Mouse (Mus musculus): Measurements from ENCODE around the gene Cdc37.

Cdc37 gene

GRCm38 (mm10) chr9:21149654-21150419, at the start of gene Cdc37:
Gene Cdc37, minus strand, starts transcription at chr9:21149982.
- 2% methylated on average over 56 of the region's 56 CpGs for WGBS

- WGBS: 81% methylated on average over 3 of the region's 3 CpGs
Observed at GRCm38 (mm10) chr9:21198960-21199359, 49.2 kb upstream of the Cdc37 start.

DNA sequence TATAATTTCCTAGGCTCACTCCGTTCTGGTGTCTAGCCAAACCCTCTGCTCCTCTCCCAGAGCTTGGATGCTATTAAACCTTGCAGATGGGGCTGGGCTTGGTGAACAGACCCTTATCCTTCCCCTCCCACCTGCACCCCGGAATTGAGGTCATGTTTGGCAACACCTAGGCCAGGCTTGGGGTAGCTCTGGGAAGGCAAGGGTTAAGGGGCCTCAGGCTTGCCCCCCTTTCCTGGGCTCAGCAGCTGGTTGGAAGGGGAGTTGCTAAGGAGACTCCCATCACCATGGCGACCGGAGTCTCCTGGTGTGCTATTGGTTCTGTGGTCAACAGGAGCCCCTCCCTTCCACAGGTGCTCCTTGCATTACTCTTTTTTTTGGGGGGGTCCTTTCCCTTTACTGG, 48.2 kb upstream of the Cdc37 start:
- 10% methylated on average over 4 of the region's 4 CpGs for WGBS

- WGBS: 18% methylated on average over 19 of the region's 19 CpGs
Observed at GRCm38 (mm10) chr9:21196521-21197433, 47.0 kb upstream of the Cdc37 start.

GRCm38 (mm10) chr9:21195736-21196505, 46.1 kb upstream of the Cdc37 start:
- WGBS: 30% methylated on average over 7 of the region's 7 CpGs

DNA sequence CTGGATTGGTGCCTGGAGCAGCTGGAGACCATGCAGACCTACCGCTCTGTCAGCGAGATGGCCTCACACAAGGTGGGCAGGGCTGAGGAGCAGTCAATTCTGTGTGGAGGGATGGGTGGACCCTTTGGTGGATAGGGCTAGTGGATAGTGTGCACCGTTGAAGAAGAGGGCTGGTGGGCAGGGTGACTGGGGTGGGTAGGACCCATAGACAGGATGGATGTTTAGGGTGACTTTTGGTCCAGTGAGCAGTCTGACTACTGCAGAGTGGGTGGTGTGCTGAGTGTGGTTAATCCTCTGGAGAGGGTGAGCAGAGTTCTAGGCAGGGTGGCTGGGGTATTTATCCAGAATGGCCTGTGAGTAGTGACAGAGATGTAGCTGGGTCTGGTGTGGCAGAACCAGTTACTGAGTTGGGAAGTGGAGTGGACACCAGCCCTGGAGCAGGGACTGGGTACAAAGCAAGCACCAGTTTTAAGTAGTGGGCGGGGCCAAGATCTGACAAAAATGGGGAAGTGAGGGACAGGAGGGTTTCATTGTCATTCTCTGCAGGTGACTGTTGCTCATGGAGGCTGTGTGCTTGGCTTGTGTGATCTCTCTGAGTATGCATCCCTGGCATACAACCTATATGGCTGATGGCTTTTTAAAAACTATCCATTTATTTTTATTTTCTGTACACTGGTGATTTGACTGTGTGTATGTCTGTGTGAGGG, 45.2 kb upstream of the Cdc37 start:
- WGBS: 84% methylated on average over 4 of the region's 4 CpGs

DNA sequence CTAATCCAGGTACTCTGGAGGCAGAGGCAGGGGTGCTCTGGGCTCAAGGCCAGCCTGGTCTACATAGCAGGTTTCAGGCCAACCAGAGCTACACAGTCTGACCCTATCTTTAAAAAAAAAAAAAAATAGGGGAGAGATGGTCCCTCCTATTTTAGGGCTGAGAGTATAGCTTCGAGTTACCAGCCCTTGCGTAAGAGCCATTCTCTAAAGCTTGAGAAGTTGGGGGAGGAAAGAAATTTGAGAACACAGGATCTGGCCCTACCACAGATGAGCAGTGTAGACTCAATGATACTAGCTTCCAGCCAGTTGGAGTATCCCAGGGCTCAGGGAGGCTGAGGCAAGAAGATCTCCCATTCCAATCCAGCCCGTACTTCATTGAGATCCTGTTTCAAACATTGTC, 44.0 kb upstream of the Cdc37 start:
- 90% methylated on average over 3 of the region's 3 CpGs for WGBS

- WGBS: 76% methylated on average over 3 of the region's 3 CpGs
Observed at GRCm38 (mm10) chr9:21190670-21191069, 40.9 kb upstream of the Cdc37 start.

GRCm38 (mm10) chr9:21189905-21190304, 40.1 kb upstream of the Cdc37 start:
- WGBS: 44% methylated on average over 7 of the region's 7 CpGs

- 94% methylated on average over 5 of the region's 5 CpGs for WGBS
Observed at GRCm38 (mm10) chr9:21185436-21185835, 35.7 kb upstream of the Cdc37 start.

- 34% methylated on average over 2 of the region's 2 CpGs for WGBS
Observed at GRCm38 (mm10) chr9:21184733-21185132, 35.0 kb upstream of the Cdc37 start.

- WGBS: 17% methylated on average over 31 of the region's 34 CpGs
Observed at GRCm38 (mm10) chr9:21183905-21184413, 34.2 kb upstream of the Cdc37 start.

- WGBS: 81% methylated on average over 6 of the region's 6 CpGs
Observed at GRCm38 (mm10) chr9:21183421-21183820, 33.6 kb upstream of the Cdc37 start.

GRCm38 (mm10) chr9:21181421-21182220, 31.8 kb upstream of the Cdc37 start:
- WGBS: 28% methylated on average over 48 of the region's 48 CpGs

DNA sequence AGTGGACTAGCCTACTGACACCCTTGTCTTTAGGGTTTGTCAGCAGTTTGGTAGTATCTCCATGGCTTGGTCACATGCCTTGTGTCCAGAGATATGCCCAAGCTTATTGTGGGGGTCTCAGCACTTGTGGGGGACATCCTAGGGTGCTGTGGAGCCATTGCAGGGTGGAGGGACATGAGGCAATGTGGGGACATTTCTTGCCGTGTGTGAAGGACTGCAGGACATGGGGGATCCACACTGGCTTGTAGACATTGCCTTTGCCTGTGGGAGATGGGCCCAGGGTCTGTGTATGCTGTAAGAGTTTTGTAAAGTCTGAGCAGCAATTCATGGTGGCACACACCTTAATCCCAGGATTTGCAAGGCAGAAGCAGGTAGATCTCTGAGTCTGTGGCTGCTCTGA, 31.1 kb upstream of the Cdc37 start:
- 83% methylated on average over 1 of the region's 1 CpGs for WGBS

- 77% methylated on average over 4 of the region's 4 CpGs for WGBS
Observed at GRCm38 (mm10) chr9:21180402-21180801, 30.6 kb upstream of the Cdc37 start.

DNA sequence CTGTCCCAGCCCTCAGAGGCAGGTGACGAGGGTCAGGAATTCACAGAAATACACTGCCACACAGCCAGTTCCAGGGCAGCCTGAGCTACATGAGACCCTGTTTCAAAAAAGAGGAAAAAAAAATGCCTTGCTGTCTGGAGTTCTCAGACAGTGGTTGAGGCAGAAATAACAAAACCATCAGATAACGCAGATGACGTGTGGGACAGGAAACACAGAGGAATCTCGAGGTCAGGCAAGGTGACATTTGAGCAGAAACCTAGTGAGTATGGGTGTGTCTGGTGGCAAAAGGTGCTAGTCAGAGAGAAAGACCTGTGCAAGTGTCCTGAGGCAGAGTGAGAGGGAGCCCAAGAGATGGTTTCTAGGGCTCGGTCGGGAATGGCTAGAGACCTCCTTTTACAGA, 22.6 kb upstream of the Cdc37 start:
- 82% methylated on average over 6 of the region's 6 CpGs for WGBS

DNA sequence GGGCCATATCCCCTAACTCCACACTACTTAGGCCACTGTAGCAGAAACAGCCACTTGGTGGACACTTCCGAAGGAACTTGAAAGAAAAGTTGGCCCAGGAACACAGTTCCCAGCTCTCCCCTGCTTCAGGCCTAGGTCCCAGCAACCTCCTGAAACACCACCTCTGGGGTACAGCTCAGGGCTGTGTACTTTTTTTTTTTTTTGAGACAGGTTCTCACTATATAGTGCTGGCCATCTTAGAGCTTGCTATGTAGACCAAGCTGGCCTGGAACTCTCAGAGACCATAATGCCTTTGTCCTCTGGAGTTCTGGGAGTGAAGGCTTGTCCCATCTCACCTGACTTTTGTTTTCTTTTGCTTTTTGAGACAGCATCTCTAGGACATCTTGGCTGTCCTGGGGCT, 19.4 kb upstream of the Cdc37 start:
- WGBS: 53% methylated on average over 1 of the region's 1 CpGs

DNA sequence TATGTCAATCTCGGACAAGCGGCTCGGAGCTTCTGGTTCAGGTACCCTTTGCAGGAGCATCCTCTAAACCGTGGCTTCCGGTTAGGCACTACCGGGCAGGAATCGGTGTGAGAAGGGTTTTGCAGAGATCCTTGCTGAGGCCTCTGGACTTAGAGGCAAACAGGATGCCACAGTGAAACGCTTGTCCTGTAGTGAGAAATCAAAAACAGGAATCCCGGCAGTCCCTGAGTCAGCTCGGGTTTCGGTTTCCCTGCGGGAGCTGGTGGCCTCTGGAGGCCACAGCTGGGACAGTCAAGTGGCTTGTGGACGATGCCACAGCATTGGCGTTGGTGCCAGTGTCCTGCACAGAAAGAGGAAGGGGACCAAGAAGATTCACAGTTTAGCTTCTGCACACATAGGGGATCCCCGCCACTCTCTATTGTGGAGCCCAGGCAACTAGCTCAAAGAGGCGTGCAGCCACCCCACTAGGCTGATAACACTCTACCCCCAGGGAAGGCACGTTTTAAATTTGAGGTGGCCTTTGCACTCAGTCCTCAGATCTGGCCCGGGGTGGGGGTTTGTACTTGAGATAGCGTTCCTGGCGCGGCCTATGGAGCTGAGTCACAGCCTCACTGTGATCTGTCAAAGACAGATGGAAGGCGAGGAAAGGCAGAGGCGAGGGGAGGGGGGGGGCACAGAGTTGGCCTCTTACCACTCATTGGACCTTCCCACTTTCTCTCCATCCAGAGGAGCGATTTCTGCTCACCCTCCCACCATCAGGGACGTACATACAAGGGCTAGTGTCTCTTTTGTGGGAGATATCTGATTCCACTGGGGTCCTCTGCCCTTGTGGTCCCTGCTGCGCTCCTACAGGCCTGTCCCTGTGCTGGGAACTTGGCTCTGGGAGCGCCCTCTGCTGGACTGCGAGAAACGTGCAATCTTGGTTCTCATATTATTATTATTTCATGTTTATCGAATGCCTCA, 18.7 kb upstream of the Cdc37 start:
- 21% methylated on average over 30 of the region's 30 CpGs for WGBS

All from cerebral cortex, adult 2 months (tissue).